In genomic region chr10:62578338-62579100, GRCm38 (mm10) we compare ENCODE assay signal across 8 mouse cellular contexts. TPM values are rescaled to one million over a fixed set of nuclear protein-coding genes. Genes with fewer than 3 reads are reported as not detected.
DNase-seq lines count a peak whose midpoint lies in the region; ATAC-seq and TF ChIP-seq lines count a peak whose summit lies in the region.

TSS of gene Kif1bp (minus strand) at chr10:62578457.

- peak within 1 kb of the TSS; percentile 65 to 68 for H3K4me3 ChIP-seq in MEL (ENCODE audit: control insufficient read depth in 1 of 2, insufficient read depth in 1 of 2, low read depth in 2 of 2, low read length in 2 of 2)
- peak within 1 kb of the TSS; percentile 83 for H3K4me3 ChIP-seq in cerebellum, adult 2 months (replicated peaks; ENCODE audit: insufficient read depth, low read depth, low read length)
- H3K4me3 ChIP-seq in forebrain, postnatal 0 days (ENCODE audit: low read depth, low read length), result peak within 1 kb of the TSS; percentile 90
- H3K4me3 ChIP-seq in lung, embryonic 15.5 days, result peak within 1 kb of the TSS; percentile 99

- H3K36me3 ChIP-seq in MEL (ENCODE audit: control insufficient read depth in 1 of 2, insufficient read depth in 2 of 2, low read length in 2 of 2), result peaks cover 21% of the 10 kb centered on the region in 2 experiments
- H3K36me3 ChIP-seq in forebrain, postnatal 0 days (ENCODE audit: insufficient read depth), result peaks cover 45% of the 10 kb centered on the region
- peaks cover 39% of the 10 kb centered on the region for H3K36me3 ChIP-seq in lung, embryonic 15.5 days

- no peaks in the 10 kb centered on the region for H3K27me3 ChIP-seq in MEL (ENCODE audit: control insufficient read depth in 1 of 2, insufficient read depth in 2 of 2, low read length in 2 of 2)
- no peaks in the 10 kb centered on the region for H3K27me3 ChIP-seq in cerebellum, adult 2 months (ENCODE audit: control insufficient read depth, insufficient read depth, low read length)
- H3K27me3 ChIP-seq in forebrain, postnatal 0 days (ENCODE audit: insufficient read depth, low read length), result no peaks in the 10 kb centered on the region
- H3K27me3 ChIP-seq in lung, embryonic 15.5 days, result no peaks in the 10 kb centered on the region

- peak; percentile 100 for ATAC-seq in forebrain, postnatal 0 days
- ATAC-seq in lung, embryonic 15.5 days (ENCODE audit: borderline replicate concordance, extremely low read depth, low FRiP score, low TSS enrichment), result peak; percentile 100

- peaks cover 0 to 2% of the 10 kb centered on the region in 2 experiments; a peak in 1 of 4 replicates for H3K4me1 ChIP-seq in MEL (ENCODE audit: control insufficient read depth in 1 of 2, insufficient read depth in 2 of 2, low read length in 2 of 2)
- H3K4me1 ChIP-seq in cerebellum, adult 2 months (ENCODE audit: control insufficient read depth, insufficient read depth, low read length), result no peaks in the 10 kb centered on the region; the same call in 1 of the 2 replicates
- H3K4me1 ChIP-seq in forebrain, postnatal 0 days (ENCODE audit: insufficient read depth), result peaks cover 10% of the 10 kb centered on the region
- peaks cover 15% of the 10 kb centered on the region for H3K4me1 ChIP-seq in lung, embryonic 15.5 days

- H3K27ac ChIP-seq in MEL (ENCODE audit: control insufficient read depth, low read depth, low read length), result peak within 1 kb of the TSS; percentile 48
- peak within 1 kb of the TSS; percentile 76; the same call in 1 of the 2 replicates for H3K27ac ChIP-seq in cerebellum, adult 2 months (ENCODE audit: insufficient read depth, low read length)
- peak within 1 kb of the TSS; percentile 93 for H3K27ac ChIP-seq in forebrain, postnatal 0 days (ENCODE audit: low read depth, low read length)
- peak within 1 kb of the TSS; percentile 66 for H3K27ac ChIP-seq in lung, embryonic 15.5 days

- peak; percentile 99 for DNase-seq in MEL (ENCODE audit: low read depth, low spot score)
- peak; percentile 96 to 99 for DNase-seq in cerebellum, adult 2 months
- DNase-seq in forebrain, postnatal 0 days, result peak; percentile 98
- DNase-seq in heart, postnatal 4 days, result peak; percentile 97
- peak; percentile 98 for DNase-seq in layer of hippocampus, adult 8-10 months (ENCODE audit: low spot score in 2 of 2)
- peak; percentile 97 for DNase-seq in ovary, adult 18-20 months (ENCODE audit: low spot score)
- peak; percentile 97 for DNase-seq in thymus, postnatal 0 days (ENCODE audit: low spot score)

- peak within 1 kb of the TSS; percentile 78 for H3K4me2 ChIP-seq in forebrain, postnatal 0 days (ENCODE audit: low read depth)
- peak within 1 kb of the TSS; percentile 90 for H3K4me2 ChIP-seq in lung, embryonic 15.5 days

- no peak for TF ChIP-seq RAD21 in MEL (IDR thresholded peaks at IDR 0.05; ENCODE audit: low read depth, low read length)

- H3K9ac ChIP-seq in MEL (ENCODE audit: control insufficient read depth, low read depth, low read length, poor library complexity, severe bottlenecking), result peak within 1 kb of the TSS; percentile 78
- H3K9ac ChIP-seq in forebrain, postnatal 0 days, result peak within 1 kb of the TSS; percentile 73
- H3K9ac ChIP-seq in lung, embryonic 15.5 days, result peak within 1 kb of the TSS; percentile 86

- peak in 1 of 2 experiments; percentile 83; a peak in 1 of 4 replicates for TF ChIP-seq POLR2A in MEL (IDR thresholded peaks at IDR 0.05; ENCODE audit: control insufficient read depth in 1 of 2, insufficient read depth in 1 of 2, low read depth in 1 of 2, low read length in 2 of 2, poor library complexity in 1 of 2)
- peak; percentile 93 for TF ChIP-seq POLR2A in cerebellum, adult 2 months (IDR thresholded peaks at IDR 0.05; ENCODE audit: borderline replicate concordance, insufficient read depth, low read length)

- no peak for TF ChIP-seq CTCF in MEL (IDR thresholded peaks at IDR 0.05 in 2 of 3, conservative IDR thresholded peaks at IDR 0.05 in 1 of 3; ENCODE audit: control insufficient read depth in 1 of 3, insufficient read depth in 1 of 3, low read depth in 2 of 3, low read length in 3 of 3, poor library complexity in 1 of 3, severe bottlenecking in 1 of 3)
- TF ChIP-seq CTCF in cerebellum, adult 2 months (IDR thresholded peaks at IDR 0.05; ENCODE audit: borderline replicate concordance, insufficient read depth, low read depth, low read length), result no peak
- TF ChIP-seq CTCF in forebrain, postnatal 0 days (IDR thresholded peaks at IDR 0.05; ENCODE audit: low read depth), result no peak

- no peak for TF ChIP-seq EP300 in MEL (IDR thresholded peaks at IDR 0.05; ENCODE audit: low read depth in 1 of 2, low read length in 2 of 2)

- H3K9me3 ChIP-seq in MEL (replicated peaks; ENCODE audit: insufficient read depth, low read length), result no peaks in the 10 kb centered on the region
- no peaks in the 10 kb centered on the region for H3K9me3 ChIP-seq in forebrain, postnatal 0 days (ENCODE audit: low read length)
- H3K9me3 ChIP-seq in lung, embryonic 15.5 days, result no peaks in the 10 kb centered on the region

- WGBS in cerebellum, adult 2 months, result 4% methylated on average over 33 of the region's 33 CpGs
- WGBS in forebrain, postnatal 0 days, result 6% methylated on average over 33 of the region's 33 CpGs
- 4% methylated on average over 33 of the region's 33 CpGs for WGBS in lung, embryonic 15.5 days

- H3K79me2 ChIP-seq in MEL (ENCODE audit: control insufficient read depth, insufficient read depth, low read length, poor library complexity), result peaks cover 15% of the 10 kb centered on the region

TF ChIP-seq in MEL, 35 proteins besides CTCF, POLR2A, EP300 and RAD21:
- TF ChIP-seq SIN3A (IDR thresholded peaks at IDR 0.05; ENCODE audit: low read length) (peak; percentile 95), E2F4 (IDR thresholded peaks at IDR 0.05; ENCODE audit: borderline replicate concordance, low read depth, low read length) (no peak), TBP (IDR thresholded peaks at IDR 0.05; ENCODE audit: low read depth, low read length) (peak; percentile 46; the same call in 1 of the 2 replicates), MAZ (IDR thresholded peaks at IDR 0.05; ENCODE audit: low read depth, low read length) (no peak; the same call in 1 of the 2 replicates), JUND (IDR thresholded peaks at IDR 0.05; ENCODE audit: low read depth, low read length) (no peak), NELFE (IDR thresholded peaks at IDR 0.05; ENCODE audit: low read depth, low read length) (peak; percentile 90), MXI1 (IDR thresholded peaks at IDR 0.05; ENCODE audit: low read depth, low read length) (no peak), UBTF (IDR thresholded peaks at IDR 0.05; ENCODE audit: borderline replicate concordance, insufficient read depth, low read depth, low read length) (0 out of 2 replicates have a peak, but pooled peaks have one; percentile 45), SMC3 (IDR thresholded peaks at IDR 0.05; ENCODE audit: low read depth, low read length) (no peak), ZMIZ1 (IDR thresholded peaks at IDR 0.05; ENCODE audit: low read depth, low read length) (peak; percentile 82), KAT2A (conservative IDR thresholded peaks at IDR 0.05; ENCODE audit: low read depth, low read length) (peak; percentile 92), ELF1 (IDR thresholded peaks at IDR 0.05; ENCODE audit: low read depth, low read length) (peak; percentile 91), HCFC1 (IDR thresholded peaks at IDR 0.05; ENCODE audit: low read depth, low read length) (peak; percentile 94), TCF12 (IDR thresholded peaks at IDR 0.05; ENCODE audit: low read depth, low read length) (peak; percentile 68; the same call in 1 of the 2 replicates), POLR2AphosphoS2 (IDR thresholded peaks at IDR 0.05; ENCODE audit: low read length) (peak; percentile 85)

RNA-seq across cellular contexts. Expression of gene Kif1bp, which starts in this region (rescaled TPM):
- 17.3 and 17.6 TPM in 2 replicates for total RNA-seq in MEL (2012; rRNA removed)
- 100 to 1,000 TPM in 1 of 2 experiments, 10 to 100 TPM in 1; 24.7 to 177 TPM for polyA plus RNA-seq in MEL (2012; ENCODE audit: insufficient read depth in 1 of 2, insufficient read length in 2 of 2, low read depth in 1 of 2, low replicate concordance in 2 of 2, missing spikeins in 1 of 2)
- polyA plus RNA-seq in cerebellum, adult 2 months (2012; rRNA removed), result 124 and 125 TPM in 2 replicates
- total RNA-seq in forebrain, postnatal 0 days (2014; rRNA removed), result 95.5 and 100 TPM in 2 replicates
- 67.8 and 78.9 TPM in 2 replicates for polyA plus RNA-seq in forebrain, postnatal 0 days (2015; fragmentation: Nextera tagmentation; extraction: Ambion mirVana)
- 10 to 100 TPM; 31.6 to 34.5 TPM for total RNA-seq in heart, postnatal 4 days (2021)
- total RNA-seq in layer of hippocampus, adult 8-10 months (2022), result 100 to 1,000 TPM; 187 to 202 (median 195) TPM
- 34.2 and 36.5 TPM in 2 replicates for polyA plus RNA-seq in lung, embryonic 15.5 days (2015; fragmentation: Nextera tagmentation; extraction: Ambion mirVana)
- 24.2 and 26.5 TPM in 2 replicates for polyA plus RNA-seq in thymus, postnatal 0 days (2015; fragmentation: Nextera tagmentation; extraction: Ambion mirVana)

Comparison
In these comparisons a context has a peak if more than half of its experiments do, and no peak if none do; other contexts are left out.
1. Peak in every context shown above with its lines: DNase-seq, ATAC-seq, H3K4me3 ChIP-seq and H3K27ac ChIP-seq.